21 mouse cellular contexts compared by ENCODE assay signal in the genomic region with DNA sequence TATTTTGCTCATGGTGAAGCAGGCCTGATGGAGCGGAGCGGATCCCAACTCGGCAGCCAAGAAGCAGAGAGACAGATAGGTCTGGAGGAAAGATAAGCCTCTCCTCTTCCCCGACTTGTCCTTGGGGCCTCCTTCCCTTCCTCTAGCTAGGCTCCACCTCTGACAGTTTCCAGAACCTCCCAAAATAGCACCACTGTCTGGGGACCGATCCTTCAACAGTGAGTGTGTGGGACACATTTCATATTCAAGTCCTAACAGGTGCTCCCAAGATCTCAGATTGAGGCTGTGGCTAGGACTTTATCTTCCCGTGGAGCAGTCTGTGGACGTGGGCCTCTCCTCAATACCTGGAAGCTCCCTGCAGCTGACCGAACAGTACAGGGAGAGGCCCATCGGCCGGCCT. TPM values are rescaled to one million over a fixed set of nuclear protein-coding genes. Genes with fewer than 3 reads are reported as not detected.
DNase-seq lines count a peak whose midpoint lies in the region; ATAC-seq lines count a peak whose summit lies in the region.
"Had no signal": no experiment of that assay in that cellular context is flagged by ENCODE, and none has a peak within 500 bp of the region (broad histone marks: within the 10 kb centered on the region; RNA-seq: fewer than 3 reads in every experiment).

No protein-coding gene starts in this region.

- H3K9me3 ChIP-seq in heart, embryonic 15.5 days (replicated peaks) = no peaks in the 10 kb centered on the region
- no peaks in the 10 kb centered on the region for H3K9me3 ChIP-seq in neural tube, embryonic 15.5 days (replicated peaks)
- H3K9me3 ChIP-seq: hindbrain, embryonic 15.5 days; intestine, embryonic 15.5 days; midbrain, embryonic 13.5 days had no signal

- WGBS in heart, embryonic 15.5 days = 35% methylated on average over 10 of the region's 10 CpGs
- 90% methylated on average over 10 of the region's 10 CpGs for WGBS in neural tube, embryonic 15.5 days

- H3K36me3 ChIP-seq in heart, embryonic 15.5 days = no peaks in the 10 kb centered on the region
- no peaks in the 10 kb centered on the region for H3K36me3 ChIP-seq in neural tube, embryonic 15.5 days
- H3K36me3 ChIP-seq: hindbrain, embryonic 15.5 days; intestine, embryonic 15.5 days; midbrain, embryonic 13.5 days had no signal

- no peak overlapping the region for H3K9ac ChIP-seq in heart, embryonic 15.5 days
- no peak overlapping the region for H3K9ac ChIP-seq in neural tube, embryonic 15.5 days (replicated peaks)
- H3K9ac ChIP-seq: hindbrain, embryonic 15.5 days; intestine, embryonic 15.5 days; midbrain, embryonic 13.5 days had no signal

- intact Hi-C loops in heart, postnatal 25 days (cut with DNase I) = no loop called here

- peak overlapping the region; percentile 40 for H3K27ac ChIP-seq in heart, embryonic 15.5 days
- no peak overlapping the region for H3K27ac ChIP-seq in neural tube, embryonic 15.5 days (replicated peaks)
- H3K27ac ChIP-seq: hindbrain, embryonic 15.5 days; intestine, embryonic 15.5 days; left cerebral cortex, adult 2 months; midbrain, embryonic 13.5 days had no signal

- no peak overlapping the region for H3K4me3 ChIP-seq in heart, embryonic 15.5 days
- no peak overlapping the region for H3K4me3 ChIP-seq in neural tube, embryonic 15.5 days (replicated peaks)
- H3K4me3 ChIP-seq: hindbrain, embryonic 15.5 days; intestine, embryonic 15.5 days; left cerebral cortex, adult 2 months; midbrain, embryonic 13.5 days had no signal

- H3K4me2 ChIP-seq in heart, embryonic 15.5 days = 0 out of 2 replicates have a peak overlapping the region, but pooled peaks have one; percentile 16
- H3K4me2 ChIP-seq in neural tube, embryonic 15.5 days = no peak overlapping the region
- H3K4me2 ChIP-seq: hindbrain, embryonic 15.5 days; intestine, embryonic 15.5 days; midbrain, embryonic 13.5 days had no signal

- H3K27me3 ChIP-seq in heart, embryonic 15.5 days = no peaks in the 10 kb centered on the region
- H3K27me3 ChIP-seq in neural tube, embryonic 15.5 days (replicated peaks) = no peaks in the 10 kb centered on the region
- H3K27me3 ChIP-seq: hindbrain, embryonic 15.5 days; intestine, embryonic 15.5 days; midbrain, embryonic 13.5 days; Patski had no signal

- peak; percentile 36 to 52 for DNase-seq in heart, adult 18-20 months
- no peak for DNase-seq in heart, postnatal 25 days (ENCODE audit: low spot score)
- peak; percentile 34 for DNase-seq in thymus, postnatal 14 days
- no peak for DNase-seq in thymus, postnatal 4 days
- DNase-seq in gastrocnemius, postnatal 25 days = no peak
- no peak for DNase-seq in layer of hippocampus, postnatal 14 days (ENCODE audit: low spot score in 2 of 2)
- DNase-seq: adrenal gland, adult 8-10 months; cerebellum, adult 11 months; cerebellum, postnatal 14 days; embryo, embryonic 11 days; lung, postnatal 10 days; right cerebral cortex, postnatal 25 days had no signal

- peaks cover 15% of the 10 kb centered on the region for H3K4me1 ChIP-seq in heart, embryonic 15.5 days (replicated peaks)
- no peaks in the 10 kb centered on the region for H3K4me1 ChIP-seq in neural tube, embryonic 15.5 days
- H3K4me1 ChIP-seq: hindbrain, embryonic 15.5 days; midbrain, embryonic 13.5 days had no signal

- ATAC-seq in heart, embryonic 15.5 days (replicated peaks; ENCODE audit: insufficient number of reproducible peaks, insufficient read depth, low FRiP score, low read depth) = peak; percentile 73; the same call in 1 of the 2 replicates
- no peak for ATAC-seq in neural tube, embryonic 15.5 days (ENCODE audit: low FRiP score)
- ATAC-seq: CD4-positive, CD25-positive, alpha-beta regulatory T cell, adult 4 months; intestine, embryonic 15.5 days; midbrain, embryonic 13.5 days; Patski had no signal

RNA-seq across cellular contexts. Expression of gene Dtl, which starts 54.7 kb away (rescaled TPM):
- total RNA-seq in heart, adult 18-20 months (2021) = under 1 TPM; 0.12 to 0.15 TPM
- total RNA-seq in heart, postnatal 25 days (2021) = under 1 TPM; 0.31 TPM
- polyA plus RNA-seq in heart, embryonic 15.5 days (2015; fragmentation: Nextera tagmentation; extraction: Ambion mirVana) = 19.8 and 26.6 TPM in 2 replicates
- polyA plus RNA-seq in neural tube, embryonic 15.5 days (2015; fragmentation: Nextera tagmentation; extraction: Ambion mirVana) = 5.4 and 16.3 TPM in 2 replicates
- under 1 TPM; 0.18 to 0.78 TPM for total RNA-seq in gastrocnemius, postnatal 25 days (2021)
- total RNA-seq in layer of hippocampus, postnatal 14 days (2021) = 1 to 10 TPM; 1.3 to 1.8 TPM
- total RNA-seq: gastrocnemius, adult 8-10 months had no signal

RNA-seq across cellular contexts. Expression of gene Ints7, which starts 54.8 kb away (rescaled TPM):
- 10 to 100 TPM in 1 of 2 experiments, 1 to 10 TPM in 1; 8.4 to 11.0 TPM for total RNA-seq in heart, adult 18-20 months (2021)
- 10 to 100 TPM; 12.4 to 13.2 TPM for total RNA-seq in heart, postnatal 25 days (2021)
- polyA plus RNA-seq in heart, embryonic 15.5 days (2015; fragmentation: Nextera tagmentation; extraction: Ambion mirVana) = 28.5 and 38.9 TPM in 2 replicates
- 32.2 and 35.8 TPM in 2 replicates for polyA plus RNA-seq in neural tube, embryonic 15.5 days (2015; fragmentation: Nextera tagmentation; extraction: Ambion mirVana)
- total RNA-seq in gastrocnemius, postnatal 25 days (2021) = 1 to 10 TPM; 6.4 to 6.6 TPM
- 10 to 100 TPM; 23.9 to 28.1 TPM for total RNA-seq in layer of hippocampus, postnatal 14 days (2021)

Comparison
In these comparisons a context has a peak if more than half of its experiments do, and no peak if none do; other contexts are left out.
1. DNase-seq: peak in heart, adult 18-20 months (2 of 2) and thymus, postnatal 14 days (single experiment); none in heart, postnatal 25 days (single experiment), thymus, postnatal 4 days (single experiment), gastrocnemius, postnatal 25 days (single experiment) and layer of hippocampus, postnatal 14 days (0 of 2).